Mouse (Mus musculus): ENCODE measurements at regions not wholly inside any gene's neighbourhood (a gene's known extent, or its start where the extent isn't known, plus 50 kb on each side); places are given as distances from the start of the nearest gene placed in this dataset.

DNA sequence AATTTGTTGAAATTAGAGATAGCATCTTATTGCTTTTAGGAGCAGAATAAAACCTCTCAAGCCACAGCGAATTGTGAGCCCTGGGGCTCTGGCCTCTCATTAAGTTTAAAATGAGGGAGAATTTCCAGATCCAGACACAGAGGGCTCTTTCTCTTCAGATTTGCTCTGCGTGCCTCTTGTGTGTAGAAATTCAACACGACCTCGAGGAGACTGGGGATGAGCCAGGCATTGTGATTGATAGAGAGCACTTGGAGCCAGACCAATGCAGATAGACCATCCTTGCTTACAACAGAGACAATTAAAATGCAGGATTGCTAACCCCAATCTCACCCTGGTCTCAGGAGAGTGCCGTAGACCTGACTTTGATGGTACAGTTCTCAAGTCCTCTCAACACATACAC lies 121.9 kb upstream of the Gas1 start:
- DNase-seq (ENCODE audit: low read depth): no peak

GRCm38 (mm10) chr13:60303561-60303960 lies 126.4 kb upstream of the Gas1 start:
- no peak for DNase-seq (ENCODE audit: low read depth)

GRCm38 (mm10) chr13:60305028-60305810 lies 128.1 kb upstream of the Gas1 start:
- DNase-seq (ENCODE audit: low read depth): no peak

- DNase-seq (ENCODE audit: low read depth): no peak
Measured at GRCm38 (mm10) chr13:60308062-60308801, 131.1 kb upstream of the Gas1 start.

DNA sequence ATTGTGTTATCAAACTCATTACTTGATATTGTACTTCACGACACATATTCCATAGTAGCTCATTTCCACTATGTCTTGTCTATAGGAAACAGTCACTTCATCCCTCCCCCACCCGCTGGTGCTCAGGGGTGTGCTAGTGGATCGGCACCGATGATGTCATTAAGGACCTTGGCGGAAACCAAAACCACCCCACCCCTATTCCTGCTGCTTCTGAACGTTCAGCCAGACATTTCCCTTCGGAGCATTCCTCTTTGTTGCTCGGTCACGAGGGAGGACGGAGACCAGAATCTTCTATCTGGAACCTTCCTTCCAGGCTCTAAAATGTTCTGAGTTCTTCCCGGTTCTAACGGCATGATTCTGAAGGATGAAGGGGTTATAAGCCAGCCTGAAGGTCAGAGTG lies 132.3 kb upstream of the Gas1 start:
- DNase-seq (ENCODE audit: low read depth): no peak

GRCm38 (mm10) chr13:60309926-60310325 lies 132.8 kb upstream of the Gas1 start:
- DNase-seq (ENCODE audit: low read depth): no peak

DNA sequence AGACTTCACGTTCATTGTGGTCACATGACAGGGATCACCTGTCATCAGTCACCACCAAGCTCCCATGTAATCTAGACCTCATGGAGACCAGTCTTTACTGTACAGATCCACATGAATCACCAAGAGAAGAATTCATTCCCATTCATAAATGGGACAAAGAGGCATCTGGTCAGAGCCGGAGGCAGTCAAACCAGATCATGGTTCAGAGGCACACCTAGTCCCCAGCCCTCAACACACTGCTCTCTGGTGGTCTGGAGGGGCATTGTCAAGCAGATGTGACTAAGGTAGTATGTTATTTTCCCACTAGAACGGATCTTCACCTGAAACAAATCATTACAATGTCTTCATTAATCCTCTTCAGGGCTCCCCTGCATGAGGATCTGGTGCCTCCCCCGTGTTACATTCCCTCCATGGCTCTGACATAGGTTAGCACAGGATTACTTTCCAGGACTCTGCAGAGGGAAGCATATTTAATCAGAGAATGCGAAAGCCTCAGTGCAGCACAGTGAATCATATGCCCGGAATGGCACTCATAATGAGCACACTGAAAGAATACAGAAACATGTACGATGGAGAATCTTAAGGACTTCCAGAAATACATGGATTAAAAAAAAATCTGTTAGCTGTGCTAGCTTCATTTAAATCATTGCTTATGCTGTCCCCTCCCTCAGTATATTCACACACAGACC lies 135.4 kb upstream of the Gas1 start:
- DNase-seq (ENCODE audit: low read depth): no peak

DNA sequence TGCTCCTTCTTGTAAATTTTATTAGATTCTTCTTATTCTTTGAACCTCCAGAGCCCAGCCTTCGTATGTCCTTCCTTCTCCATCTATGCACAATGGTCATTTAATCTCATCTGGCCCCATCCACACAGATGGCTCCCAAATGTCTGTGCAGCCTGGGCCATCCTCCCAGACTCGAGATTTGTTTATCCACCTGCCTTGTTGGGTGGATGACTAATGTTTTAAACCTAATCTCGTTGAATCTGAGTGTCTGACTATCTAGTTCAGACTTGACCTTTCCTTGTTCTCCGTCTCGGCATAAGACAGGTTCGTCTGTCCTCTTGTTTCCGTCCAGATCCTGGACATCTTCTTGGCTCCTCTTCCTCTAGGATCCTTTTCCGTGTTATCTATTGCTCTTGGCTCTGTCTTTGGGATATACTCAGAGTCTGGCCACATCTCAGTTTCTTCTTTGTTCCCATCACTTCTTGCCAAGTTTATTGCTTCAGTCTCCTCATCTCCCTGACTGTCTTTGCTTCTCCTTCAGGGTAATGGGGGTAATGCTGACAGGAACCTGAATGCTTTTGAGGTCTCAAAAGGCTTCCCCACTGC lies 141.4 kb upstream of the Gas1 start:
- DNase-seq (ENCODE audit: low read depth): no peak

- DNase-seq (ENCODE audit: low read depth): no peak
Measured at GRCm38 (mm10) chr13:60319268-60319667, 142.1 kb upstream of the Gas1 start.

DNA sequence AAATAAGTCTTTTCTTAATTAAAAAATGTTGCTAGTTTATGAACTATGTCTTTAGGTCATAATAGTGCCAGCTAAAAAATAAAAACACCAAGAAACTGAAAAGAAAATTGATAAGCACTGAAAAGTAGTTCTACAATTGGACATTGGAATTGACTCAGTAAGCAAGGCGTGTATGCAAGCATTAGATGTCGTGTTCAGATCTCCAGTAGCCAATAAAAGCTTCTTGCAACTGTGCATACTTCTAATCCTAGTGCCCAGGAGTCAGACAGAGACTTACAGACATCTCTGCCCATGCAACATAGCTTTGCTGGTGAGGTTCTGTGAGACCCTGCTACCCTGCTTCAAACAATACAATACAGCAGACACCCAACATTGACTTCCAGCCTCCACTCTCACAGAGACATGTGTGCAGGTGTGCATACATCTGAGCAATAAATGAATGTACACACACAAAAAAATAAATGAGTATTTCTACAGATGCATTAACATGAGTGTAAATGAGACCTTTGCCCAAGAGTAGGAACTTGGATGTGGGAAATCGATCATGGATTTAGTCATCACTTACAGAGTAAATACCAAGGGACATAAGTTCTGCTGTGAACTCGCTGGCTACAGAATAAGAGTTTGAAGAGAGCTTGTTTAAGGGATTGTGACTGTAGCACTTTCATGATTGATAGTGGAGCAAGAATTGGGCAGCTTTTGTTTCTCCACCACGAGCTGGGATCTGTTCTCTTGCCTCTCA lies 142.9 kb upstream of the Gas1 start:
- no peak for DNase-seq (ENCODE audit: low read depth)

DNA sequence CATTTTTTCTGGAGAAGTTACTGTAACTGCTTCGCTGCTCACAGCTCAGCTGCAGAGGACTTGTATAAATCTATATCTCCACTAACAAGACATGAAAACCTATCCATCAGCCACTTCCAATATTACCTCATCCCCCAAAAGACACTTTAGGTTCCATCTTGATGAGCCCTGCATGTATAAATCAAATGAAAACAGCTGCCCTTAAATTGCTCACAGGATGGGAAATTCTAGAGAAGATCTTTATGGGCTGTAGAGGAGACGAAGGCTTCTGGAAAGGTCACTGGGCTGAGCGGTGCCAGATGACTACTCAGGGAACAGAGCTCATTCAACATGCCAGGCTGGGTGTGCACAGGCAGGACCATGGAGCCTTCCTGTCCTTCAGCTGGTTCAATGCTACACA lies 145.4 kb upstream of the Gas1 start:
- no peak for DNase-seq (ENCODE audit: low read depth)

- DNase-seq (ENCODE audit: low read depth): no peak
Measured at GRCm38 (mm10) chr13:60330475-60331258, 153.5 kb upstream of the Gas1 start.

- DNase-seq (ENCODE audit: low read depth): no peak
Measured at GRCm38 (mm10) chr13:60336196-60336595, 159.0 kb upstream of the Gas1 start.

DNA sequence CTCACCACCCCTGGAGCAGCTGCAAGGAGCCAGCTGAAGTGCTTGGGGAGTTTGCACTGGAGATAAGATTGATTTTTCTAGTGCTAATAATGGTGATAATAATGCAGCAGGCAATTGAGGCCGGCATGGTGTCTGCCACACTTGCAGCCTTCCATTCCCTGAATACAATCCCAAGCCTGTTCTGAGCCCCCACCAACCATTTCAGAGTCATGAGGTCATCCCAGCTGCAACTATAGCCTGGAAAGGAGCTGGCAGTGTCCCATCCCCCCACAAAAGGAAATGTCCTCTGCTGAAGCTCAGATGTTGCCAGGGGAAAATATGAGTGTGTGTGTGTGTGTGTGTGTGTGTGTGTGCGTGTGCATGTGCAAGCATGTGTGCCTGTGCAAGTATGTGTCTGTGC lies 160.2 kb upstream of the Gas1 start:
- no peak for DNase-seq (ENCODE audit: low read depth)

DNA sequence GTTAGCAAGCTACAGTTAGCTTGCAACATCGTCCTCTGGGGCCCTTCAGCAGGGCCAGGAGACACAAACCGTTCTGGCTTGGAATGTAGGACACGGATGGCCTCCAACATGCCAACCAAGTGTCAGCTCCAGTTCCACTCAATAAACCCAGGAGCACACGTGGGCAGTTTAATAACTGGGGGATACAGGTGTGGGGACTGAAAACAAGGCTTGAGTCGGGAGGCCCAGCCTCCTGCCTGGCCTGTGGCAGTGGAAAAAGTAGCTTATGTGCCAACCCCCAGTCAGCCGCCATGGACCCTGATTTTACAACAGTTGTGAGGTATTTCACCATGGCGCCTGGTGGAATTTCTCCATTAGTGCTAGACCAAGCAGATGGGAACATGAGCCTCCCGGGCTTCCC lies 160.9 kb upstream of the Gas1 start:
- DNase-seq (ENCODE audit: low read depth): no peak

GRCm38 (mm10) chr13:60340068-60340467 lies 162.9 kb upstream of the Gas1 start:
- no peak for DNase-seq (ENCODE audit: low read depth)

DNA sequence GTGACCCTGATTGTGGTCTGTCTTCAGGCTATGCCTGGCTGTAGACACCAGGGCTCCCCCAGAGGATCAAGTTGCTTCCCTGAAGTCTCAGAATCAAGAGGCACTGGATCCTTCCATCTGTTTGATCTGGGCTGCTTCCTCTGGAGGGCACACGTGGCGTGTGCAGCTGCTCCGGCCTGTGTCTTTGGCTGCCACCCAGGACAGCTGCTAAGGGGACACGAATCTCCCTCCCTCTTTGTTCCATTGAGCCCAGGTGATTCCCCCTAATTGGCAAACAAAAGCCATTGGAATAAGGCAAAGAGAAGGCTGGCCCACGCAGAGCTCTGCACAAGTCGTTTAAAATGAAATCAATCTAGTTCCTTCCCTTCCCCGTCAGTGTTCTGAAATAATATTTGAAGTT lies 170.7 kb upstream of the Gas1 start:
- DNase-seq (ENCODE audit: low read depth): no peak

GRCm38 (mm10) chr13:60348438-60348837 lies 171.3 kb upstream of the Gas1 start:
- no peak for DNase-seq (ENCODE audit: low read depth)

DNA sequence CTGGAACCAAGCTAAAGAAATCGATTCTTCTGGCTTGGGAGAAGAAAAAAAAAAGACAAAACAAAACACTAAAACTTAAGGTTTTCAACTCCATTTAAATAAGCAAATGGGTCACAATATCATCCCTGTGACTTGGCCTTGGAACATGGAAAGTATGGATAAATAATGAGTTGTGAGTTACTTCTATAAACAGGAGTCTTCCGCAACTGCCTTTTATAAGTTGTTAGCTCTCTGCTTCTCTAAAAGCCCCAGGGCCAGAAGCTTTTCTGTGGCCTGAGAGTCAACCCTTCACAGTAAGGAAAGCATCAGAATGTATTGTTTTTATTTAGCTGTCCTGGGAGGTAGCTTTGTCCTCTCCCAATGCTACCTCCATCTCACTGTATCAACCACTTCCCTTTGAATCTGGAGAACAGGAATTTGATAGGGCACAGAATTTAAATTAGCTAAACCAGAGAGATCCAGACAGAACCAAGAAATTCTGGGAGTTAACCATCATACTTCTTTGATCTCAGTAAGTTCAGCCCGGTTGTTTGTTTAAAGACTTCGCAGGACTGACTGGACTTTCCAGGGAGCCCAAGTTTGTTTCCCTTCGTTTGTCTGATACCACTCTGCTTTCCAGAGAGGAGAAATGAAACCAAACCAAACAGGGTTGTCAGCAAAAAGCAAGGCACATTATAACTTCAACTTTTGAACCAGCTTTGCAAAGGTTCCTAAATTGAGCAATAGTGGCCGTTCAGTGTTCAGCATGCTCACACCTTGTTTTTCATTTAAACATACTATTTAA lies 178.7 kb upstream of the Gas1 start:
- no peak for DNase-seq (ENCODE audit: low read depth)

- no peak for DNase-seq (ENCODE audit: low read depth)
Measured at GRCm38 (mm10) chr13:60358408-60359060, 181.4 kb upstream of the Gas1 start.
